Mouse (Mus musculus): ENCODE results near the gene Tubal3. TPM values are rescaled to one million over a fixed set of nuclear protein-coding genes. Genes with fewer than 3 reads are reported as not detected.

The Tubal3 gene
- total and polyA plus RNA-seq, 2 experiments from 2014 or later = not detected

DNA sequence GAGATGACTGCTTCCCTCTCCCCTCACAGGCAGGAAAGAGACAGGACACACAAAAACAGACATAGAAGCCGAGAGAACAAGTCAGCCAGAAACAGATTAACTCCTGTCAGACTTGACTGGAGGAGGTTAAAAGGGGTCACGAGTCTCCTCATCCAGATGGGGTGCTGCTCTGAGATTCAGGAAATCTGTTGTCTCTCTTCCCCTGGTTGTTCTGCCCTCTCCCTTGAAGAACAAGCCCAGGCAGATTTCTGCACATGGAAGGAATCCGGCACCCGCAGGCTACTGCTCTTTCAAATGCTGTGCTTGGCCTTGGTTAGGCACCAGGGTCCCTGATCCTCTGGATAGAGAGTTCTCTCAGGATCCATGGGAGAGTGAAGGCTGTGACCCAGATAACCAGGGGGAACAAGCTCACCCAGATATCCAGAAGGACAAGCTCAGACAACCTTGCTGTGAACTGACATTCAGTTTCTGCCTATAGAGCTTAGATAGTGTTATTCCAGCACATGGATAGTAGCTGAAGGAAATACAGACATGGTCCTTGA is 40.3 kb upstream of the Tubal3 start:
- no peak for ATAC-seq (ENCODE audit: insufficient read depth, low read depth)
- Histone ChIP-seq H3K9me3 (replicated peaks; ENCODE audit: control insufficient read depth, low read length) (no peaks in the 10 kb centered on the region), H3K4me2 (ENCODE audit: low read depth, low read length) (no peak overlapping the region), H3K27me3 (ENCODE audit: control insufficient read depth, insufficient read depth, low read length) (no peaks in the 10 kb centered on the region), H3K27ac (ENCODE audit: low read depth) (no peak overlapping the region), H3K9ac (replicated peaks; ENCODE audit: low read depth, low read length) (no peak overlapping the region), H3K4me1 (ENCODE audit: control insufficient read depth, insufficient read depth) (no peaks in the 10 kb centered on the region), H3K4me3 (ENCODE audit: low read depth, low read length) (no peak overlapping the region), H3K36me3 (replicated peaks; ENCODE audit: control insufficient read depth, insufficient read depth, low read length) (peaks cover 11% of the 10 kb centered on the region; the same call in 1 of the 2 replicates)
- no peak for DNase-seq (ENCODE audit: low spot score)
- 71% methylated on average over 4 of the region's 4 CpGs for WGBS
- TF ChIP-seq CTCF (IDR thresholded peaks at IDR 0.05; ENCODE audit: low read depth) = no peak
- TF ChIP-seq EP300 (IDR thresholded peaks at IDR 0.05; ENCODE audit: low read depth) = no peak

DNA sequence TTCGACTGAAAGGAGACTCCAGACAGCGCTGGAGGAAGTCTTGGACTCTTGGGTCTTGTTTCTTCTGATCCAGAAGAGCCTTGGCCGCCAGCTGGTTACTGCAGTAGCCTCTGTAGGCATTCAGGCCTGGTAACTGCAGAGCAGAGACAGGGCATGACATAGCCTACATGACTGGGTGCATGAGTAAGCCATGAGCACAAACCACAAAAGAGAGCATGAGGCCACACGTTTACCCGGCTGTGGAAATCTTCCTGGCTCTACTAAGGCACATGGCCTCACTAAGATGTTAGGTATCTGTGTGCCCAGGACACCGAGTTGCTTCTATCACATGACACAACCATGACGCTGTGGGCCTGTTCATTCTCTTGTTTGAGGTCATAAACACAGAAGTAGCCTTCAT is 31.4 kb upstream of the Tubal3 start:
- H3K4me2 ChIP-seq (ENCODE audit: low read depth, low read length) = no peak overlapping the region
- TF ChIP-seq EP300 (IDR thresholded peaks at IDR 0.05; ENCODE audit: low read depth) = no peak
- no peak for TF ChIP-seq CTCF (IDR thresholded peaks at IDR 0.05; ENCODE audit: low read depth)
- no peaks in the 10 kb centered on the region for H3K9me3 ChIP-seq (replicated peaks; ENCODE audit: control insufficient read depth, low read length)
- 90% methylated on average over 7 of the region's 7 CpGs for WGBS
- ATAC-seq (ENCODE audit: insufficient read depth, low read depth) (no peak), DNase-seq (ENCODE audit: low spot score) (no peak)
- no peak overlapping the region for H3K4me3 ChIP-seq (ENCODE audit: low read depth, low read length)
- H3K36me3 ChIP-seq (replicated peaks; ENCODE audit: control insufficient read depth, insufficient read depth, low read length) = peaks cover 58% of the 10 kb centered on the region
- no peaks in the 10 kb centered on the region for H3K27me3 ChIP-seq (ENCODE audit: control insufficient read depth, insufficient read depth, low read length)
- no peak overlapping the region for H3K27ac ChIP-seq (ENCODE audit: low read depth)
- H3K9ac ChIP-seq (replicated peaks; ENCODE audit: low read depth, low read length) = no peak overlapping the region
- H3K4me1 ChIP-seq (ENCODE audit: control insufficient read depth, insufficient read depth) = no peaks in the 10 kb centered on the region; the same call in 1 of the 2 replicates

DNA sequence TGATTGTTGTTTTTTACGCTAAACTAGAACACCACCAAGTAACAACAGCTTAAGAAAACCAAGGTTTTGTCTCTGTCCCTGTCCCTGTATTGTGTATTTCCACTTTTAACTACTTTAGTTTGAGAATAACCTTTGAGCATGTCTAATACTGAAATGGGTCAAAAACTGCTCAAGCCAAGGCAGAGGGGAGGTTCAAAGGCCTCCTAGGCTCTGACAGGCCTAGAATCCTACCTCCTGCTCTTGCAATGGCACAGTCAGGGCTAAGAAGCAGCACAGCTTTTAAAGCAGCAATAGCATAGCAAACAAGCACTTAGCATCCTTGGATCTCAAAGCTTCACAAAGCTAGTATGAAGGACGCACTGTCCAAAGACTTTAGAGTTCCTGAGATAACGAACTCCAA is 29.0 kb upstream of the Tubal3 start:
- H3K4me3 ChIP-seq (ENCODE audit: low read depth, low read length) = no peak overlapping the region
- no peaks in the 10 kb centered on the region for H3K27me3 ChIP-seq (ENCODE audit: control insufficient read depth, insufficient read depth, low read length)
- no peak overlapping the region for H3K4me2 ChIP-seq (ENCODE audit: low read depth, low read length)
- H3K4me1 ChIP-seq (ENCODE audit: control insufficient read depth, insufficient read depth) = peaks cover 3% of the 10 kb centered on the region
- ATAC-seq (ENCODE audit: insufficient read depth, low read depth) (no peak), DNase-seq (ENCODE audit: low spot score) (no peak)
- TF ChIP-seq EP300 (IDR thresholded peaks at IDR 0.05; ENCODE audit: low read depth) (no peak), CTCF (IDR thresholded peaks at IDR 0.05; ENCODE audit: low read depth) (no peak)
- no peak overlapping the region for H3K27ac ChIP-seq (ENCODE audit: low read depth)
- 80% methylated on average over 3 of the region's 3 CpGs for WGBS
- no peaks in the 10 kb centered on the region for H3K9me3 ChIP-seq (replicated peaks; ENCODE audit: control insufficient read depth, low read length)
- peaks cover 46% of the 10 kb centered on the region for H3K36me3 ChIP-seq (replicated peaks; ENCODE audit: control insufficient read depth, insufficient read depth, low read length)
- H3K9ac ChIP-seq (replicated peaks; ENCODE audit: low read depth, low read length) = no peak overlapping the region

- TF ChIP-seq CTCF (IDR thresholded peaks at IDR 0.05; ENCODE audit: low read depth) = no peak
- Histone ChIP-seq H3K36me3 (replicated peaks; ENCODE audit: control insufficient read depth, insufficient read depth, low read length) (peaks cover 36% of the 10 kb centered on the region), H3K27me3 (ENCODE audit: control insufficient read depth, insufficient read depth, low read length) (no peaks in the 10 kb centered on the region), H3K9ac (replicated peaks; ENCODE audit: low read depth, low read length) (no peak overlapping the region), H3K4me3 (ENCODE audit: low read depth, low read length) (no peak overlapping the region), H3K9me3 (replicated peaks; ENCODE audit: control insufficient read depth, low read length) (no peaks in the 10 kb centered on the region), H3K27ac (ENCODE audit: low read depth) (no peak overlapping the region), H3K4me2 (ENCODE audit: low read depth, low read length) (no peak overlapping the region), H3K4me1 (ENCODE audit: control insufficient read depth, insufficient read depth) (peaks cover 3% of the 10 kb centered on the region)
- WGBS = 53% methylated on average over 8 of the region's 8 CpGs
- ATAC-seq (ENCODE audit: insufficient read depth, low read depth) (no peak), DNase-seq (ENCODE audit: low spot score) (no peak)
Measured at GRCm38 (mm10) chr13:3890061-3890460, 28.0 kb upstream of the Tubal3 start.

DNA sequence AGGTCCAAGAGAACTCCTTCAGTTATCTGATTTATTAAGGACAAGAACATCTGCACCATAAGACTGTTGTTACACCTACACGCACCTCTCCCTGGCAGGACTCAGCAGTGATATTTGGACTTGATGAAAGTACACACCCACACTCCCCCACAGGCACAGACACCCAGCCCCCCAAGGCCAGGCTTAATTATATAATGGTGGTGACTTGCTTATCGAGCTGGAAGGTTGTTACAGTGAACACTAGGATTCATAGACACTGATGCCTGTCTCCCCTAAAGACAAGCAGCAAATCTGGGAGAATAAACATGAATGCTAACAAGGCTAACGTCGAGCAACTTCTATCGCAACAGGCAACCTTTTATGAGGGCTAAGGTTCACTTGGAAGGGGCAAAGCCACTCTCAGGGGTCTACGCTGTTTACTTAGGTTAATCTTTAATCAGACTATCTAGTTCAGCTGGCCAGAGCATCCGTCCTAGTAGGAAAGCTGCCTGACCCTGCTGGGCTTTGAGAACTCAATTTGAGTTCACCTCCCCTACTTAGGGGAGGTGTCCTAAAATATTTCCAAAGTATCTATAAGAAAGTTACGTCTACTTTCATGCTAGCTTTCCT is 26.5 kb upstream of the Tubal3 start:
- H3K4me1 ChIP-seq (ENCODE audit: control insufficient read depth, insufficient read depth) = peaks cover 3% of the 10 kb centered on the region
- DNase-seq (ENCODE audit: low spot score) (no peak), ATAC-seq (ENCODE audit: insufficient read depth, low read depth) (no peak)
- no peaks in the 10 kb centered on the region for H3K9me3 ChIP-seq (replicated peaks; ENCODE audit: control insufficient read depth, low read length)
- no peak overlapping the region for H3K27ac ChIP-seq (ENCODE audit: low read depth)
- H3K36me3 ChIP-seq (replicated peaks; ENCODE audit: control insufficient read depth, insufficient read depth, low read length) = peaks cover 21% of the 10 kb centered on the region
- no peaks in the 10 kb centered on the region for H3K27me3 ChIP-seq (ENCODE audit: control insufficient read depth, insufficient read depth, low read length)
- TF ChIP-seq EP300 (IDR thresholded peaks at IDR 0.05; ENCODE audit: low read depth) (no peak), CTCF (IDR thresholded peaks at IDR 0.05; ENCODE audit: low read depth) (no peak)
- H3K4me2 ChIP-seq (ENCODE audit: low read depth, low read length) = peak overlapping the region; percentile 57
- H3K9ac ChIP-seq (replicated peaks; ENCODE audit: low read depth, low read length) = 0 out of 2 replicates have a peak overlapping the region, but pooled peaks have one; percentile 39
- H3K4me3 ChIP-seq (ENCODE audit: low read depth, low read length) = peak overlapping the region; percentile 58
- WGBS = 49% methylated on average over 8 of the region's 8 CpGs

- Histone ChIP-seq H3K27me3 (ENCODE audit: control insufficient read depth, insufficient read depth, low read length) (no peaks in the 10 kb centered on the region), H3K27ac (ENCODE audit: low read depth) (no peak overlapping the region), H3K9me3 (replicated peaks; ENCODE audit: control insufficient read depth, low read length) (no peaks in the 10 kb centered on the region), H3K4me3 (ENCODE audit: low read depth, low read length) (peak overlapping the region; percentile 58), H3K9ac (replicated peaks; ENCODE audit: low read depth, low read length) (peak overlapping the region; percentile 56; the same call in 1 of the 2 replicates), H3K4me2 (ENCODE audit: low read depth, low read length) (peak overlapping the region; percentile 57), H3K4me1 (ENCODE audit: control insufficient read depth, insufficient read depth) (peaks cover 3% of the 10 kb centered on the region), H3K36me3 (replicated peaks; ENCODE audit: control insufficient read depth, insufficient read depth, low read length) (peaks cover 11% of the 10 kb centered on the region)
- no peak for DNase-seq (ENCODE audit: low spot score)
- ATAC-seq (ENCODE audit: insufficient read depth, low read depth) = no peak
- TF ChIP-seq CTCF (IDR thresholded peaks at IDR 0.05; ENCODE audit: low read depth) = no peak
- no peak for TF ChIP-seq EP300 (IDR thresholded peaks at IDR 0.05; ENCODE audit: low read depth)
- WGBS = 9% methylated on average over 7 of the region's 7 CpGs
Measured at GRCm38 (mm10) chr13:3892601-3893000, 25.5 kb upstream of the Tubal3 start.

Data from heart, postnatal 0 days (tissue).